Mouse (Mus musculus) bone marrow, adult 2 months (tissue): ENCODE data around the gene Pnmal1.

ENCODE experiments used
- CTCF ChIP-seq: fragments of 200-500 bp; IDR thresholded peaks from 2 replicates; pipeline ENCODE4 v1.5.1; 2011; ENCODE audit warnings: low read length, control low read depth; ENCODE audit not compliant: control insufficient read depth, insufficient read depth
- POLR2A ChIP-seq: fragments of 200-500 bp; IDR thresholded peaks from 2 replicates; pipeline ENCODE4 v1.6.1; 2011; ENCODE audit warnings: low read depth, mild to moderate bottlenecking, control low read depth, low read length, borderline replicate concordance; ENCODE audit not compliant: control insufficient read depth

- no peak for TF ChIP-seq POLR2A
- TF ChIP-seq CTCF: no peak
Observed at GRCm38 (mm10) chr7:16942861-16943260, 16.6 kb upstream of the Pnmal1 start.
